In the genomic region with DNA sequence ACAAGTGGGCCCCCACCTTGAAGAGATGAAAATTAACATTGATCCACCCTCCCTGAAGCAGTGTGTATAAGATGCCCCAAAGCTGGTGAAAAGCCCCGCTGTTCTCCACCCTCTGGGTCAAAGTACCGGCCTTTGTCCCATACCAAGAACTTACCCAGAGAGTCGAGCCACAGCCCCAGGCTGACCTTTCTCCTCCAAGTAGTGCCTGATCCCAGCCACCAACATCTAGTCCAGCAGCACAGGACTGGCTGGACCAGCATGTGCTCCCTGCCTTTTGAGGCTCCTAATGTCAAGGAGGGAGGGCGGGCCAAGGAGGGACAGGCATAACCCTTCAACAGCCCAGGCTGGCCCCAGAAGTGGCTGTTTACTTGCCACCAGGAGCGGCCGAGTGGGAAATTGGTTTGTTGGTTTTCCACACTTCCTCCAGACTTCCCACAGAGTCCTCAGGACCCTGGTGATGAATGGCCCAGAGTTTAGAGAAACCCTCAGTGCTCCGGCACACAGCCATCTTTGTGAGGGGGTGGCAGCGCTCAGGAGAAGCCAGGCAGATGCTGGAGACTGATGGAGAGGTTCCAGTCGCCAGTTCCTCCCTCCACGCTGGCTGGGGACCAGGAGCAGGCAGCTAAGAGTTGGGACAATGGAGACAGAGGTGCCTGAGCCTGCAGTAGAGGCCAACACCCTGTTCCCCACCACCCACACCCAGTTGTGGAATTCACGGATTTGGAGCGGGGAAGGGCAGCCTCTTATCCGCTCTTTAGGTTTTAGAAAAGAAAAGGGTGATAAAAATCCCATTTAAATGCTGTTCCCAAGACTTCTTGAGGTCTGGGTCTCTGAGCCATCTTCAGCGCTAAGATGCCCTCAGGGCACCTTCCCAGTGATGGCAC, we compare ENCODE assay signal across 12 mouse cellular contexts. TPM values are rescaled to one million over a fixed set of nuclear protein-coding genes. Genes with fewer than 3 reads are reported as not detected.
DNase-seq lines count a peak whose midpoint lies in the region; ATAC-seq and TF ChIP-seq lines count a peak whose summit lies in the region.
"Had no signal": no experiment of that assay in that cellular context is flagged by ENCODE, and none has a peak within 500 bp of the region (broad histone marks: within the 10 kb centered on the region; RNA-seq: fewer than 3 reads in every experiment).

No protein-coding gene starts in this region.

- 60% methylated on average over 14 of the region's 14 CpGs for WGBS in kidney, embryonic 15.5 days
- WGBS in bone marrow, adult 2 months: 73% methylated on average over 14 of the region's 14 CpGs
- WGBS in kidney, embryonic 16.5 days: 60% methylated on average over 14 of the region's 14 CpGs

- H3K4me2 ChIP-seq in kidney, embryonic 15.5 days: no peak overlapping the region
- no peak overlapping the region for H3K4me2 ChIP-seq in kidney, embryonic 16.5 days (replicated peaks; ENCODE audit: low read depth, low read length)
- H3K4me2 ChIP-seq: liver, embryonic 15.5 days had no signal

- peak; percentile 79 for DNase-seq in kidney, adult 11 months
- peak; percentile 44 for DNase-seq in lung, postnatal 14 days
- DNase-seq in thymus, adult 18-20 months: no peak
- no peak for DNase-seq in heart, adult 18-20 months
- no peak for DNase-seq in liver
- DNase-seq: gastrocnemius, postnatal 14 days; heart, postnatal 36 days had no signal

- TF ChIP-seq CTCF in bone marrow, adult 2 months (IDR thresholded peaks at IDR 0.05; ENCODE audit: control insufficient read depth, insufficient read depth, low read length): no peak

- H3K4me3 ChIP-seq in kidney, embryonic 15.5 days (replicated peaks): no peak overlapping the region
- H3K4me3 ChIP-seq in bone marrow, adult 2 months (replicated peaks; ENCODE audit: control insufficient read depth, low read depth, low read length): no peak overlapping the region
- no peak overlapping the region for H3K4me3 ChIP-seq in kidney, embryonic 16.5 days (ENCODE audit: low read length)
- H3K4me3 ChIP-seq: liver, embryonic 15.5 days had no signal

- H3K27me3 ChIP-seq in kidney, embryonic 15.5 days: peaks cover 8% of the 10 kb centered on the region; the same call in 1 of the 2 replicates
- H3K27me3 ChIP-seq in kidney, embryonic 16.5 days (ENCODE audit: insufficient read depth, low read length): 0 out of 2 replicates have a peak, but pooled peaks cover 3% of the 10 kb centered on the region
- H3K27me3 ChIP-seq: CH12.LX had no signal

- H3K27ac ChIP-seq in kidney, embryonic 15.5 days: no peak overlapping the region
- peak overlapping the region; percentile 43 for H3K27ac ChIP-seq in bone marrow, adult 2 months (ENCODE audit: control insufficient read depth, insufficient read depth, low read depth, low read length, poor library complexity)
- no peak overlapping the region for H3K27ac ChIP-seq in kidney, embryonic 16.5 days (ENCODE audit: low read length)
- H3K27ac ChIP-seq: liver, embryonic 15.5 days had no signal

- no peak overlapping the region for H3K9ac ChIP-seq in kidney, embryonic 15.5 days
- 0 out of 2 replicates have a peak overlapping the region, but pooled peaks have one; percentile 17 for H3K9ac ChIP-seq in kidney, embryonic 16.5 days (replicated peaks; ENCODE audit: low read length)
- H3K9ac ChIP-seq: liver, embryonic 15.5 days had no signal

- H3K9me3 ChIP-seq in kidney, embryonic 15.5 days (replicated peaks): no peaks in the 10 kb centered on the region
- no peaks in the 10 kb centered on the region for H3K9me3 ChIP-seq in kidney, embryonic 16.5 days (ENCODE audit: low read length)
- H3K9me3 ChIP-seq: liver, embryonic 15.5 days had no signal

- peaks cover 58% of the 10 kb centered on the region for H3K4me1 ChIP-seq in kidney, embryonic 15.5 days
- no peaks in the 10 kb centered on the region; the same call in none of the 2 replicates for H3K4me1 ChIP-seq in bone marrow, adult 2 months (ENCODE audit: control insufficient read depth, insufficient read depth, low read length)
- H3K4me1 ChIP-seq in kidney, embryonic 16.5 days (ENCODE audit: insufficient read depth, low read length): peaks cover 38% of the 10 kb centered on the region
- H3K4me1 ChIP-seq: liver, embryonic 15.5 days had no signal

- TF ChIP-seq POLR2A in bone marrow, adult 2 months (IDR thresholded peaks at IDR 0.05; ENCODE audit: borderline replicate concordance, control insufficient read depth, low read depth, low read length): no peak

- ATAC-seq in kidney, embryonic 15.5 days (replicated peaks; ENCODE audit: low FRiP score): no peak
- ATAC-seq in kidney, embryonic 16.5 days (ENCODE audit: low FRiP score, low TSS enrichment): no peak

- H3K36me3 ChIP-seq in kidney, embryonic 15.5 days: no peaks in the 10 kb centered on the region
- H3K36me3 ChIP-seq in kidney, embryonic 16.5 days (ENCODE audit: insufficient read depth, low read length): no peaks in the 10 kb centered on the region
- H3K36me3 ChIP-seq: liver, embryonic 15.5 days had no signal

RNA-seq across cellular contexts. Expression of gene Chst3, which starts 3.7 kb away (rescaled TPM):
- 1.6 and 2.0 TPM in 2 replicates for polyA plus RNA-seq in kidney, embryonic 15.5 days (2015; fragmentation: Nextera tagmentation; extraction: Ambion mirVana)
- polyA plus RNA-seq in bone marrow, adult 2 months (2011; ENCODE audit: insufficient read depth, insufficient read length, low replicate concordance, missing spikeins): 11.9 and 16.5 TPM in 2 replicates
- 2.1 and 2.2 TPM in 2 replicates for polyA plus RNA-seq in kidney, embryonic 16.5 days (2015; fragmentation: Nextera tagmentation; extraction: Ambion mirVana)
- total RNA-seq in heart, adult 18-20 months (2021): 1 to 10 TPM in 1 of 2 experiments, under 1 TPM in 1; 0.74 to 1.5 TPM

Comparison
In these comparisons a context has a peak if more than half of its experiments do, and no peak if none do; other contexts are left out.
1. DNase-seq: peak in kidney, adult 11 months (single experiment) and lung, postnatal 14 days (single experiment); none in thymus, adult 18-20 months (0 of 2), heart, adult 18-20 months (0 of 2) and liver (single experiment).